Mouse (Mus musculus) cerebellum, adult 2 months (tissue): ENCODE results near the gene Lexm.

Experiments
- CTCF ChIP-seq: fragments of 200-500 bp; IDR thresholded peaks from 2 replicates; pipeline ENCODE4 v1.5.1; 2011; ENCODE audit warnings: low read depth, mild to moderate bottlenecking, control low read depth, low read length, moderate library complexity, borderline replicate concordance; ENCODE audit not compliant: insufficient read depth
- POLR2A ChIP-seq: fragments of 200-500 bp; IDR thresholded peaks from 2 replicates; pipeline ENCODE4 v1.6.1; 2011; ENCODE audit warnings: low read length, control low read depth, borderline replicate concordance; ENCODE audit not compliant: insufficient read depth

GRCm38 (mm10) chr4:106600770-106601169, 16.3 kb downstream of the Lexm start:
- TF ChIP-seq CTCF (no peak), POLR2A (no peak)
